Mouse (Mus musculus): ENCODE measurements at regions not wholly inside any gene's neighbourhood (a gene's known extent, or its start where the extent isn't known, plus 50 kb on each side); places are given as distances from the start of the nearest gene placed in this dataset.

DNA sequence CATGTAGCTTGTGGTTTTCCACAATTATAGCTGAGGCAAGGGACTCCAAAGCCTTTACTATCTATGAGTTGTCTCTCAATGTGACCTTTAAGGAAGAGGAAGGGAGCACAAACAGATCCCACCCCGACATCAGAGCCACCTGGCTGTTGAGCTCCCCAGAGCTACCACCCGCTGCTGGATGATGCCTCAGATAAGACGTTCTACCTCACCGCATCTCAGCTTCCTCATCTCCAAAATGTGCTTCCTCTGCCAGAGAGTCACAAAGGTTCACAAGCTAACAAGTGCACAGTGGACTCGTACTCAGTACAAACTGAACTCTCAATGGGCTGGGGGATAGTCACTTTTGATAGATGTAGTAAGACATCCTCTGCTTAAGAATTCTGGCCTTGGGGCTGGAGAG, 107.3 kb upstream of the Bmper start:
- no peak overlapping the region for H3K27ac ChIP-seq (ENCODE audit: low read length)
- H3K4me1 ChIP-seq (replicated peaks; ENCODE audit: control insufficient read depth, insufficient read depth, low read length), result no peaks in the 10 kb centered on the region
- H3K36me3 ChIP-seq (ENCODE audit: control insufficient read depth, insufficient read depth), result no peaks in the 10 kb centered on the region
- no peaks in the 10 kb centered on the region for H3K9me3 ChIP-seq (ENCODE audit: control insufficient read depth, low read length)
- 92% methylated on average over 5 of the region's 5 CpGs for WGBS
- H3K9ac ChIP-seq (replicated peaks; ENCODE audit: low read depth, low read length), result no peak overlapping the region
- H3K27me3 ChIP-seq (replicated peaks; ENCODE audit: control insufficient read depth, insufficient read depth, low read length), result no peaks in the 10 kb centered on the region
- H3K4me3 ChIP-seq (replicated peaks; ENCODE audit: low read length), result no peak overlapping the region
- no peak for ATAC-seq
- no peak overlapping the region for H3K4me2 ChIP-seq (ENCODE audit: low read length)

GRCm38 (mm10) chr9:23116311-23116710, 106.6 kb upstream of the Bmper start:
- Histone ChIP-seq H3K4me1 (replicated peaks; ENCODE audit: control insufficient read depth, insufficient read depth, low read length) (no peaks in the 10 kb centered on the region), H3K27me3 (replicated peaks; ENCODE audit: control insufficient read depth, insufficient read depth, low read length) (no peaks in the 10 kb centered on the region), H3K27ac (ENCODE audit: low read length) (no peak overlapping the region), H3K4me2 (ENCODE audit: low read length) (no peak overlapping the region), H3K36me3 (ENCODE audit: control insufficient read depth, insufficient read depth) (no peaks in the 10 kb centered on the region), H3K4me3 (replicated peaks; ENCODE audit: low read length) (no peak overlapping the region), H3K9ac (replicated peaks; ENCODE audit: low read depth, low read length) (no peak overlapping the region), H3K9me3 (ENCODE audit: control insufficient read depth, low read length) (no peaks in the 10 kb centered on the region)
- WGBS, result 74% methylated on average over 1 of the region's 1 CpGs
- ATAC-seq, result no peak

GRCm38 (mm10) chr9:23119811-23120210, 103.1 kb upstream of the Bmper start:
- no peak overlapping the region for H3K4me2 ChIP-seq (ENCODE audit: low read length)
- H3K4me3 ChIP-seq (replicated peaks; ENCODE audit: low read length), result no peak overlapping the region
- ATAC-seq, result no peak
- no peaks in the 10 kb centered on the region for H3K27me3 ChIP-seq (replicated peaks; ENCODE audit: control insufficient read depth, insufficient read depth, low read length)
- H3K9ac ChIP-seq (replicated peaks; ENCODE audit: low read depth, low read length), result no peak overlapping the region
- no peaks in the 10 kb centered on the region for H3K4me1 ChIP-seq (replicated peaks; ENCODE audit: control insufficient read depth, insufficient read depth, low read length)
- H3K36me3 ChIP-seq (ENCODE audit: control insufficient read depth, insufficient read depth), result no peaks in the 10 kb centered on the region
- WGBS, result 83% methylated on average over 4 of the region's 4 CpGs
- H3K9me3 ChIP-seq (ENCODE audit: control insufficient read depth, low read length), result no peaks in the 10 kb centered on the region
- no peak overlapping the region for H3K27ac ChIP-seq (ENCODE audit: low read length)

- no peaks in the 10 kb centered on the region for H3K36me3 ChIP-seq (ENCODE audit: control insufficient read depth, insufficient read depth)
- no peaks in the 10 kb centered on the region for H3K9me3 ChIP-seq (ENCODE audit: control insufficient read depth, low read length)
- no peaks in the 10 kb centered on the region for H3K27me3 ChIP-seq (replicated peaks; ENCODE audit: control insufficient read depth, insufficient read depth, low read length)
- no peak overlapping the region for H3K27ac ChIP-seq (ENCODE audit: low read length)
- H3K9ac ChIP-seq (replicated peaks; ENCODE audit: low read depth, low read length), result no peak overlapping the region
- no peaks in the 10 kb centered on the region for H3K4me1 ChIP-seq (replicated peaks; ENCODE audit: control insufficient read depth, insufficient read depth, low read length)
- no peak overlapping the region for H3K4me2 ChIP-seq (ENCODE audit: low read length)
- ATAC-seq, result no peak
- WGBS, result 94% methylated on average over 2 of the region's 2 CpGs
- H3K4me3 ChIP-seq (replicated peaks; ENCODE audit: low read length), result no peak overlapping the region
Measured at GRCm38 (mm10) chr9:23120814-23121213, 102.1 kb upstream of the Bmper start.

GRCm38 (mm10) chr9:23122524-23122923, 100.4 kb upstream of the Bmper start:
- Histone ChIP-seq H3K36me3 (ENCODE audit: control insufficient read depth, insufficient read depth) (no peaks in the 10 kb centered on the region), H3K9me3 (ENCODE audit: control insufficient read depth, low read length) (no peaks in the 10 kb centered on the region), H3K4me1 (replicated peaks; ENCODE audit: control insufficient read depth, insufficient read depth, low read length) (peaks cover 5% of the 10 kb centered on the region), H3K4me2 (ENCODE audit: low read length) (no peak overlapping the region), H3K27ac (ENCODE audit: low read length) (no peak overlapping the region), H3K9ac (replicated peaks; ENCODE audit: low read depth, low read length) (no peak overlapping the region), H3K27me3 (replicated peaks; ENCODE audit: control insufficient read depth, insufficient read depth, low read length) (no peaks in the 10 kb centered on the region), H3K4me3 (replicated peaks; ENCODE audit: low read length) (no peak overlapping the region)
- 78% methylated on average over 5 of the region's 5 CpGs for WGBS
- ATAC-seq, result no peak

GRCm38 (mm10) chr9:23123452-23123851, 99.4 kb upstream of the Bmper start:
- no peaks in the 10 kb centered on the region for H3K36me3 ChIP-seq (ENCODE audit: control insufficient read depth, insufficient read depth)
- no peak overlapping the region for H3K9ac ChIP-seq (replicated peaks; ENCODE audit: low read depth, low read length)
- H3K4me3 ChIP-seq (replicated peaks; ENCODE audit: low read length), result no peak overlapping the region
- 95% methylated on average over 3 of the region's 3 CpGs for WGBS
- no peak overlapping the region for H3K27ac ChIP-seq (ENCODE audit: low read length)
- H3K4me1 ChIP-seq (replicated peaks; ENCODE audit: control insufficient read depth, insufficient read depth, low read length), result peaks cover 9% of the 10 kb centered on the region
- H3K4me2 ChIP-seq (ENCODE audit: low read length), result no peak overlapping the region
- no peak for ATAC-seq
- H3K27me3 ChIP-seq (replicated peaks; ENCODE audit: control insufficient read depth, insufficient read depth, low read length), result no peaks in the 10 kb centered on the region
- H3K9me3 ChIP-seq (ENCODE audit: control insufficient read depth, low read length), result no peaks in the 10 kb centered on the region

GRCm38 (mm10) chr9:23125761-23126704, 96.8 kb upstream of the Bmper start:
- Histone ChIP-seq H3K27ac (ENCODE audit: low read length) (no peak overlapping the region), H3K27me3 (replicated peaks; ENCODE audit: control insufficient read depth, insufficient read depth, low read length) (no peaks in the 10 kb centered on the region)
- 24% methylated on average over 10 of the region's 10 CpGs for WGBS

DNA sequence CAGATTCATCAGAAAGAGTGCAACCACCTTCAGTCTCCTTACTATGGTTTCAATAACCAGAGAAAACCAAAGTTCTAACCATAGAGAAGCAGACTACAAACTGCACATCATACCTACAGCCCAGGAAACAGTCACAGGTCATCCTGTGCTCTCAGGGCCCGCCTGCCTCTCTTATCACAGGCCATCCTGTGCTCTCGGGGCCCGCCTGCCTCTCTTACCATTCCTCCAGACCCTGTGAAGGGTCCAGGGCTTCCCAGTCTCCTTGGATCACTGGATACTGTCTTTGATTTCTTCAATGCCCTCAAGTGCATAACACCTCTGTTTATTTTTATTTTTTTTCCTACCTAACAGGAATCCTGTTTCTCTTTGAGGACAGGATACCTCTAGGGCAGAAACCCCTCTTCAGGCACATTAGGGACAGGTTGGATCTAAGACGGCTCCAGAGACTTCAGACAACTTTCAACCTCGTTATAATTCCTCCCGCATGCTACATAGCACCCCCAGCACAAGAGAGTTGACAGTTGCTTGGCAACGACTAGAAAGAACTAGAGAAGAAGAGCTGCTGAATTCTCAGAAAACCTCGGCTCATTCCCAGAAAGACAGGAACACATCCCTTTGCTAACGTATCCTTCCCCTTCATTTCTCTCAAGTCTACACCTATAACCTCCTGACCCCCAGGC, 95.4 kb upstream of the Bmper start:
- WGBS, result 30% methylated on average over 9 of the region's 9 CpGs
- Histone ChIP-seq H3K9me3 (ENCODE audit: control insufficient read depth, low read length) (no peaks in the 10 kb centered on the region), H3K27me3 (replicated peaks; ENCODE audit: control insufficient read depth, insufficient read depth, low read length) (no peaks in the 10 kb centered on the region), H3K9ac (replicated peaks; ENCODE audit: low read depth, low read length) (no peak overlapping the region), H3K4me3 (replicated peaks; ENCODE audit: low read length) (no peak overlapping the region), H3K27ac (ENCODE audit: low read length) (peak overlapping the region; percentile 49; the same call in 1 of the 2 replicates), H3K4me2 (ENCODE audit: low read length) (0 out of 2 replicates have a peak overlapping the region, but pooled peaks have one; percentile 8), H3K36me3 (ENCODE audit: control insufficient read depth, insufficient read depth) (no peaks in the 10 kb centered on the region), H3K4me1 (replicated peaks; ENCODE audit: control insufficient read depth, insufficient read depth, low read length) (peaks cover 9% of the 10 kb centered on the region)
- peak; percentile 91 for ATAC-seq

More at GRCm38 (mm10) chr9:23125761-23126704, 96.8 kb upstream of the Bmper start:
- ATAC-seq, result peak; percentile 47; the same call in 1 of the 2 replicates
- Histone ChIP-seq H3K9ac (replicated peaks; ENCODE audit: low read depth, low read length) (no peak overlapping the region), H3K4me2 (ENCODE audit: low read length) (no peak overlapping the region), H3K36me3 (ENCODE audit: control insufficient read depth, insufficient read depth) (no peaks in the 10 kb centered on the region), H3K9me3 (ENCODE audit: control insufficient read depth, low read length) (no peaks in the 10 kb centered on the region), H3K4me3 (replicated peaks; ENCODE audit: low read length) (no peak overlapping the region), H3K4me1 (replicated peaks; ENCODE audit: control insufficient read depth, insufficient read depth, low read length) (peaks cover 9% of the 10 kb centered on the region)

- Histone ChIP-seq H3K4me2 (ENCODE audit: low read length) (0 out of 2 replicates have a peak overlapping the region, but pooled peaks have one; percentile 8), H3K27ac (ENCODE audit: low read length) (peak overlapping the region; percentile 49; the same call in 1 of the 2 replicates), H3K9ac (replicated peaks; ENCODE audit: low read depth, low read length) (no peak overlapping the region), H3K4me1 (replicated peaks; ENCODE audit: control insufficient read depth, insufficient read depth, low read length) (peaks cover 9% of the 10 kb centered on the region), H3K36me3 (ENCODE audit: control insufficient read depth, insufficient read depth) (no peaks in the 10 kb centered on the region), H3K4me3 (replicated peaks; ENCODE audit: low read length) (no peak overlapping the region), H3K9me3 (ENCODE audit: control insufficient read depth, low read length) (no peaks in the 10 kb centered on the region), H3K27me3 (replicated peaks; ENCODE audit: control insufficient read depth, insufficient read depth, low read length) (no peaks in the 10 kb centered on the region)
- 59% methylated on average over 2 of the region's 2 CpGs for WGBS
- peak; percentile 60 for ATAC-seq
Measured at GRCm38 (mm10) chr9:23128018-23128369, 94.9 kb upstream of the Bmper start.

Data from forebrain, embryonic 16.5 days (tissue).